Mouse (Mus musculus) spleen, adult 2 months (tissue): ENCODE measurements around the gene Gm17416.

Experiments
- CTCF ChIP-seq: fragments of 200-500 bp; IDR thresholded peaks from 2 replicates; pipeline ENCODE4 v1.5.1; 2011; ENCODE audit warnings: mild to moderate bottlenecking, inconsistent platforms; ENCODE audit not compliant: insufficient read depth, insufficient read length, insufficient replicate concordance; ENCODE audit errors: extremely low read depth
- POLR2A ChIP-seq: fragments of 200-500 bp; IDR thresholded peaks from 2 replicates; pipeline ENCODE4 v1.6.1; 2011; ENCODE audit warnings: low read depth, low read length, inconsistent platforms

- TF ChIP-seq CTCF (no peak), POLR2A (no peak)
Measured at GRCm38 (mm10) chr2:152588450-152588849, 19.3 kb downstream of the Gm17416 start.
